8 mouse cellular contexts compared by ENCODE assay signal in the genomic region with DNA sequence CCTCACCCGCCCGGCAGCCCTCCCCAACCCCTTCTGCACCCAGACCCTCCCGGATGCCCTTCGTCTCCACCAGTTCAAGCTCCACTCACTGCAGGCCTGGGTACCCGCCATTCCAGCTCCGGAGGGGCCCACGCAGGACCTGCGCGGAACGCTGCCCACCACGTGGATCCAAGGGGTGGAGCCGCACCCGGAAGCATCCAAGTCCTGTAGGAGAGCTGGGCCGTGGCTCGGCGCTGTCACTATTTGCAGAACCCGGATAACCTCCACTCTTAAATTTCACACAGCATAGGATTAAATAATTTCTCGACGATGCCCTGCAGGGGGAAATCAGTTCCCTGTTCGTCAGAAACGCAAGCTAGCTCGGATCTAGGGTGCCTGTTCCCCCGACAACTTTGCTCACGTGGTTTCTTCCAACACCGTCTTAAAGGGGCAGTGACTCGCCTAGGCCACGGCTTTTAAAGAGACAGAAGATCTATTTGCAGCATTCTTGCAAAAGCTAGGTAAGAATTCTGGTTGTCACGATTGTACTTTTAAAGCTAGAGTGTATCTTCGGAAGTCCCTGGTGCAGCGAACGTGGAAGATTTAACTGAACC. TPM values are rescaled to one million over a fixed set of nuclear protein-coding genes. Genes with fewer than 3 reads are reported as not detected.
A peak's percentile ranks its signal among the peaks of the same experiment; 100 is the strongest.
DNase-seq lines count a peak whose midpoint lies in the region; ATAC-seq lines count a peak whose summit lies in the region.

Cd3eap (minus strand) TSS at position 185 of the 593 bp plus-strand sequence.
Ppp1r13l (plus strand) TSS at position 451 of the 593 bp plus-strand sequence.

- peak; percentile 90 for DNase-seq in adrenal gland, adult 2 months
- peak; percentile 94 for DNase-seq in embryo, embryonic 10.5 days (ENCODE audit: low spot score)
- peak; percentile 85 for DNase-seq in gastrocnemius, postnatal 25 days
- DNase-seq in intestine, embryonic 14.5 days (ENCODE audit: low spot score): peak; percentile 97
- DNase-seq in left cerebral cortex, postnatal 10 days (ENCODE audit: extremely low spot score in 1 of 2, low spot score in 2 of 2): peak; percentile 84 to 93
- peak; percentile 90 for DNase-seq in right cerebral cortex, postnatal 25 days
- DNase-seq in yolk sac, embryonic 10.5 days (ENCODE audit: low spot score): peak; percentile 92

- peak within 1 kb of the TSS; percentile 64 for H3K9ac ChIP-seq in intestine, embryonic 14.5 days (ENCODE audit: low read length)

- under 1% methylated on average over 31 of the region's 31 CpGs for WGBS in intestine, embryonic 14.5 days

- H3K27ac ChIP-seq in intestine, embryonic 14.5 days (ENCODE audit: low read depth): peak within 1 kb of the TSS; percentile 78

- peak within 1 kb of the TSS; percentile 71 for H3K4me3 ChIP-seq in intestine, embryonic 14.5 days (ENCODE audit: low read depth, low read length)

- intact Hi-C loops in left cerebral cortex, postnatal 10 days (cut with DNase I): no loop called here

- ATAC-seq in intestine, embryonic 14.5 days (replicated peaks; ENCODE audit: low FRiP score, low TSS enrichment, low read depth): peak; percentile 65
- ATAC-seq in megakaryocyte progenitor cell, adult 5-6 weeks (replicated peaks; ENCODE audit: poor library complexity): peak; percentile 49

- H3K36me3 ChIP-seq in intestine, embryonic 14.5 days (ENCODE audit: control insufficient read depth, insufficient read depth, low read length): peaks cover 33% of the 10 kb centered on the region

- no peaks in the 10 kb centered on the region for H3K9me3 ChIP-seq in intestine, embryonic 14.5 days (ENCODE audit: control insufficient read depth, low read length)

- H3K4me2 ChIP-seq in intestine, embryonic 14.5 days (ENCODE audit: low read length): peak within 1 kb of the TSS; percentile 98

- peaks cover 22% of the 10 kb centered on the region for H3K4me1 ChIP-seq in intestine, embryonic 14.5 days (replicated peaks; ENCODE audit: control insufficient read depth, insufficient read depth, low read length)

- no peaks in the 10 kb centered on the region for H3K27me3 ChIP-seq in intestine, embryonic 14.5 days (replicated peaks; ENCODE audit: control insufficient read depth, insufficient read depth, low read length)

RNA-seq across cellular contexts. Expression of gene Cd3eap, which starts in this region (rescaled TPM):
- 10 to 100 TPM; 13.2 to 13.3 TPM for total RNA-seq in adrenal gland, adult 2 months (2021)
- 12.3 and 21.5 TPM in 2 replicates for polyA plus RNA-seq in adrenal gland, adult 2 months (2012; rRNA removed)
- 10 to 100 TPM in 1 of 2 experiments, 1 to 10 TPM in 1; 8.5 to 10.1 TPM for total RNA-seq in gastrocnemius, postnatal 25 days (2021)
- polyA plus RNA-seq in intestine, embryonic 14.5 days (2014; fragmentation: Nextera tagmentation; extraction: Ambion mirVana): 23.9 and 25.8 TPM in 2 replicates
- total RNA-seq in left cerebral cortex, postnatal 10 days (2021): 10 to 100 TPM; 16.8 to 18.2 TPM
- total RNA-seq in megakaryocyte progenitor cell, adult 5-6 weeks (2015): 11.1 and 13.6 TPM in 2 replicates
- 24.8 and 27.4 TPM in 2 replicates for total RNA-seq in megakaryocyte progenitor cell, adult 5-6 weeks (2017)

RNA-seq across cellular contexts. Expression of gene Ppp1r13l, which starts in this region (rescaled TPM):
- total RNA-seq in adrenal gland, adult 2 months (2021): 1 to 10 TPM; 6.5 to 8.3 TPM
- 16.9 and 20.2 TPM in 2 replicates for polyA plus RNA-seq in adrenal gland, adult 2 months (2012; rRNA removed)
- 1 to 10 TPM; 2.6 TPM for total RNA-seq in gastrocnemius, postnatal 25 days (2021)
- 4.4 and 4.9 TPM in 2 replicates for polyA plus RNA-seq in intestine, embryonic 14.5 days (2014; fragmentation: Nextera tagmentation; extraction: Ambion mirVana)
- 1 to 10 TPM; 5.3 to 7.2 TPM for total RNA-seq in left cerebral cortex, postnatal 10 days (2021)
- 6.3 and 7.2 TPM in 2 replicates for total RNA-seq in megakaryocyte progenitor cell, adult 5-6 weeks (2015)
- total RNA-seq in megakaryocyte progenitor cell, adult 5-6 weeks (2017): 0.74 and 1.2 TPM in 2 replicates

Comparison
In these comparisons a context has a peak if more than half of its experiments do, and no peak if none do; other contexts are left out.
1. Peak in every context shown above with its lines: DNase-seq, ATAC-seq, H3K4me3 ChIP-seq and H3K27ac ChIP-seq.